Mouse (Mus musculus): ENCODE data around the gene Cacng4. TPM values are rescaled to one million over a fixed set of nuclear protein-coding genes. Genes with fewer than 3 reads are reported as not detected.

The Cacng4 gene
- polyA plus RNA-seq, 1 experiment from 2014 or later, result 0.99 TPM

DNA sequence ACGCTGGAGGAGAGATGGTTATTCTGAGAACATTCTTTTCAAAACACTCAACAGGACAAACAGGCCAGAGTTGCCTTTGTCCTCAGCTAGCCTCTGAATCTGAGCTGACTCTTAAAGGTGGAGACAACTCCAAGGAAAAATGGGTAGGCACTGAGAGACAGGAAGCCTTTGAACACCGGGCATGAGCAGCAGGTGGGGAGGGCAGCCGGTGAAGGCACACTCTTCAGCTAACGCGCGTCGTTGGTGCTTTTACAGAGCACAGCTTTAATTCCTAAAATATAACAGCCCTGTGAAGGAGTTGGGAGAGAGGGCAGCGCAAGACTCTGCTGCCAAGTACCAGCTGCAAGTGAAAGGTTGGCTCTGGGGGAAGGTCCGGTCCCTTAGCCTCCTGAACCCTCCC lies 5.0 kb upstream of the Cacng4 start:
- Histone ChIP-seq H3K4me3 (ENCODE audit: low read depth, low read length) (no peak overlapping the region), H3K9me3 (replicated peaks; ENCODE audit: control insufficient read depth, low read length) (no peaks in the 10 kb centered on the region), H3K4me2 (no peak overlapping the region), H3K4me1 (ENCODE audit: control insufficient read depth, insufficient read depth, low read length) (no peaks in the 10 kb centered on the region), H3K9ac (ENCODE audit: low read depth, low read length) (no peak overlapping the region), H3K27ac (ENCODE audit: low read depth, low read length) (no peak overlapping the region), H3K36me3 (ENCODE audit: control insufficient read depth, insufficient read depth, low read length) (no peaks in the 10 kb centered on the region), H3K27me3 (ENCODE audit: control insufficient read depth, insufficient read depth, low read length) (peaks cover 66% of the 10 kb centered on the region)
- no peak for ATAC-seq (replicated peaks; ENCODE audit: insufficient number of reproducible peaks, low FRiP score, low TSS enrichment)
- WGBS (ENCODE audit: insufficient replicate concordance), result 26% methylated on average over 9 of the region's 9 CpGs

DNA sequence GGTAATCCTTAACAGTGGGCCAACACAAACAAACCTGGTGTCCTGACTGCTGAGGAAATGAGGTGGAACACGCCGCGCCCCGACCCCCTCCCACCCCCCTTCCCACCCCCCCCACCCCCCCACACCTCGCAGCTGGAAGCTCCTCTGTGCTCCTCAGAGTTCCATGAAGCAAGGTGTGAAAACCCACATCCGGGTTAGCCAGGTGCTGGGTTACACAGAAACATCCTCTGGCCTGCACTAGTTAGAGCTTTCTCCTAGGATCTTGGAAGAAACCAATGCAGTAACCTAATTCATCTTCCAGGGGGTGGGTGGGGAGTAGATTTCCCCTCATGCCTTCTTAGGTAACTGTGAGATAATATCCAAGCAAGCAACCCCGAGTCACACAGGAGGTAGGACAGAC lies 2.0 kb upstream of the Cacng4 start:
- H3K4me1 ChIP-seq (ENCODE audit: control insufficient read depth, insufficient read depth, low read length), result peaks cover 7% of the 10 kb centered on the region
- peaks cover 92% of the 10 kb centered on the region for H3K27me3 ChIP-seq (ENCODE audit: control insufficient read depth, insufficient read depth, low read length)
- no peaks in the 10 kb centered on the region for H3K36me3 ChIP-seq (ENCODE audit: control insufficient read depth, insufficient read depth, low read length)
- no peak overlapping the region for H3K9ac ChIP-seq (ENCODE audit: low read depth, low read length)
- no peak overlapping the region for H3K4me3 ChIP-seq (ENCODE audit: low read depth, low read length)
- 23% methylated on average over 7 of the region's 7 CpGs for WGBS (ENCODE audit: insufficient replicate concordance)
- H3K27ac ChIP-seq (ENCODE audit: low read depth, low read length), result no peak overlapping the region
- no peak overlapping the region for H3K4me2 ChIP-seq
- ATAC-seq (replicated peaks; ENCODE audit: insufficient number of reproducible peaks, low FRiP score, low TSS enrichment), result no peak
- no peaks in the 10 kb centered on the region for H3K9me3 ChIP-seq (replicated peaks; ENCODE audit: control insufficient read depth, low read length)

DNA sequence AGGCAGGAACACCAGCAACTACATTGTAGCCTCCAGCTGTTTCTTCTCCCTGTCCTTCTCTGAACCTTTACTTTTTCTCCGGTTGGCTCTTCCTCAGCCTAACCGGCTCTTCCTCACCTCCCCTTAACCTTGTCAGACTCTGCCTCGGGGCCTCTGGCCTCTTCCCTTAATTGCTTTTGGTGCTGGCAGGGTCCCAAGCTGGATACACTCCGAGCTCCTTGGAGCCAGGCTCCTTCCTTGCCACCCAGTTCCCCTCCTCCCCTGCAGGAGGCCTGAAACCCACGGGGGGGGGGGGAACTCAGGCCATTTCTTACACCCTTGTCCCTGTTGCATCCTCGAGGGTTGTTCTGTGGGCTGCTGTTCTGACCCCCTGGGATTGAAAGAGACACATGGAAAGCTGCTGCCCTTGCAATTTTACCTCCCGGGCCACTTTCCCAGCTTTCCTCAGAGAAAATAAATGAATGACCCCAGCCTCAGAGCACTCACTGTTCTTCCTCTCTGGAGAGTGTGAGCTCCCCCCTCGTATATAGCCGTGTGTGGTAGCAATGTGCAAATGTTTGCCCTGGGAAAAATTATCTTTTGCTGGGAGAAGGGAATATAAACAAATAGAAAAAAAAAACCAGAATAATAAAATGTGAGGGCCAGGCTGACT lies 1.2 kb upstream of the Cacng4 start:
- Histone ChIP-seq H3K9me3 (replicated peaks; ENCODE audit: control insufficient read depth, low read length) (no peaks in the 10 kb centered on the region), H3K27me3 (ENCODE audit: control insufficient read depth, insufficient read depth, low read length) (peaks cover 96% of the 10 kb centered on the region), H3K4me1 (ENCODE audit: control insufficient read depth, insufficient read depth, low read length) (peaks cover 7% of the 10 kb centered on the region), H3K9ac (ENCODE audit: low read depth, low read length) (no peak overlapping the region), H3K27ac (ENCODE audit: low read depth, low read length) (no peak overlapping the region), H3K4me2 (no peak overlapping the region), H3K36me3 (ENCODE audit: control insufficient read depth, insufficient read depth, low read length) (no peaks in the 10 kb centered on the region), H3K4me3 (ENCODE audit: low read depth, low read length) (no peak overlapping the region)
- no peak for ATAC-seq (replicated peaks; ENCODE audit: insufficient number of reproducible peaks, low FRiP score, low TSS enrichment)
- WGBS (ENCODE audit: insufficient replicate concordance), result 6% methylated on average over 9 of the region's 9 CpGs

DNA sequence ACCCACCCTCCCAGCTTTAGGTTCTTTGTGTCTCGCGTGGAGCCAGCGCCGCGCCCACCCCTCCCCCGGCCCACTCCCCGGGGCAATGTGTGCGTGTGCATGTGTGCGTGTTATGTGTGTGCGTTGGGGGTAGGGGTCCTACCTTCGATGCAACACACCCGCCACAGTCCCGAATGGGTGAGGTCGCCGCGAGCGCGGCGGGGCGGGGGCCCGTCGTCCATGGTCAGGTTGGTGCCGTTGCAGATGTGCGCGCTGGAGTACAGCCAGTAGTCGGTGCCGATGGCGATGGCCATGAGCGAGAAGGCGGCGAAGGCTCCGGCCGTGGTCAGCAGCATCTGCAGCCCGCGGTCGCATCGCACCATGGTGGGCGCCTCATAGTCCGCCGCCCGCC lies 259 bp downstream of the Cacng4 start:
- H3K36me3 ChIP-seq (ENCODE audit: control insufficient read depth, insufficient read depth, low read length), result no peaks in the 10 kb centered on the region
- ATAC-seq (replicated peaks; ENCODE audit: insufficient number of reproducible peaks, low FRiP score, low TSS enrichment), result 0 out of 2 replicates have a peak, but pooled peaks have one; percentile 5
- H3K4me3 ChIP-seq (ENCODE audit: low read depth, low read length), result peak overlapping the region; percentile 58
- H3K4me2 ChIP-seq, result peak overlapping the region; percentile 95
- H3K27ac ChIP-seq (ENCODE audit: low read depth, low read length), result no peak overlapping the region
- peaks cover 94% of the 10 kb centered on the region for H3K27me3 ChIP-seq (ENCODE audit: control insufficient read depth, insufficient read depth, low read length)
- H3K4me1 ChIP-seq (ENCODE audit: control insufficient read depth, insufficient read depth, low read length), result peaks cover 7% of the 10 kb centered on the region
- WGBS (ENCODE audit: insufficient replicate concordance), result under 1% methylated on average over 36 of the region's 41 CpGs
- H3K9ac ChIP-seq (ENCODE audit: low read depth, low read length), result no peak overlapping the region
- no peaks in the 10 kb centered on the region for H3K9me3 ChIP-seq (replicated peaks; ENCODE audit: control insufficient read depth, low read length)

DNA sequence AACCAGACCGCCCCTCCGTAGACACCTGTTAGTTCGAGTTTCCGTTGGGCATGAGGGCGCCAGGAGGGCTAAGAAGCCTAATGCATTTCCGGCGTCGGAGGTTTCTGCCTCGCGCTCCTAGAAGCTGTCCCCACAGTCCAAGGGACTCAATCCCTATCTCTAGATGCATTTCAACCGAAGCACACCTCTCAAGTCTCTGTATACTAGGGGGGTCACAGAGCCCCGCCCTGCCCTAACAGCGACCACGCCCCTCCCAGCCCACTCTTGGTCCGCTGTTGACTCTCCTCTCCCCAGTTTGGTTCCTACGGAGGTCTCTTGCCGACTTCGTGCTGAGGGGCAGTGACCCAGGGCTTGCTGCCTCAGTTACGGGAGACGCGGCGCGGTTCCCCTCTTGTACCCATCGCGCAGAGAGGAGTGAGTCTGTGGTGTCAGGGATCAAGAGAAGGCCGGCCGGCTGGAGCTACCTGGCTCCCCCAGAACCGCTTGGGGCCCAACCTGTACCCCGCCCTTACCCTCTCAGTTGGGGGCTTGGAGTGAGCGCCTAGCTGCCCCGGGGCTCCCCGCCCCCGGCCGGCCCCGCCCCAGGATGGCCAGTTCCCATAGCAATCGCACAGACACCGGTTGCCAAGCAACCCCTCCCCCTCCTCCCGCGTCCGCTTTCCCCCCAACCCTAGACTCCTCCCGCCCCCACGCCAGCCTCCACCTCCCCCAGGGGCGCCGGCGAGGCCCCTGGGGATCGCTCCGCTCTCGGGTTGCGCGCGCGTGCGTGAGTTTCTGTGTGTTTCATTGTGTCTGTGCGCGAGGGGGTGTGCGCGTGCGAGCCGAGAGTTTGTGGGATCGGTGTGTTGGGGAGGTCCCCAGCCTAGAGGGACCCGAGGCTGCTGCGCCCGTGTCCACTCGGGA lies 906 bp downstream of the Cacng4 start:
- Histone ChIP-seq H3K27me3 (ENCODE audit: control insufficient read depth, insufficient read depth, low read length) (peaks cover 90% of the 10 kb centered on the region), H3K9me3 (replicated peaks; ENCODE audit: control insufficient read depth, low read length) (no peaks in the 10 kb centered on the region), H3K9ac (ENCODE audit: low read depth, low read length) (0 out of 2 replicates have a peak overlapping the region, but pooled peaks have one; percentile 8), H3K27ac (ENCODE audit: low read depth, low read length) (no peak overlapping the region), H3K4me1 (ENCODE audit: control insufficient read depth, insufficient read depth, low read length) (peaks cover 7% of the 10 kb centered on the region), H3K36me3 (ENCODE audit: control insufficient read depth, insufficient read depth, low read length) (no peaks in the 10 kb centered on the region), H3K4me2 (peak overlapping the region; percentile 95), H3K4me3 (ENCODE audit: low read depth, low read length) (peak overlapping the region; percentile 58)
- ATAC-seq (replicated peaks; ENCODE audit: insufficient number of reproducible peaks, low FRiP score, low TSS enrichment), result peak; percentile 32
- WGBS (ENCODE audit: insufficient replicate concordance), result 1% methylated on average over 63 of the region's 64 CpGs

DNA sequence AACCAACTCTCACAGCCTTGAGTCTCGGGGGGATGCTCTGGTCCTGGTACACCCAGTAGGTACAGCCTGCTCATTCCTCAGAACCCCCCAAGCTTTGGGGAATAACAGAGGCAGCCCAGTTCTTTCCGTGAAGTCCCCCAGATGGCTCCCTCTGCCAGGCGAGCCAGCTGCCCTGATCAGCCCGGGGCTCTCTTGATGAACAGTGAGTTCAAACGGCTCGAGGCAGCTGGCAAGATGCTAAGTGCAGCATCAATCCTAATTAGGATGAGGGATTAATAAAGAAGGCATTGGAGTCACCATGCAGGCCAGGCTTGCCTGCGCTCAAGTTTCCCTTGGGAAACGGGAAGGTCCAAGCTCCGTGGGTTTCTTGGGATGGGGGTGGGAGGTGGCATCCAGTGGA lies 2.2 kb downstream of the Cacng4 start:
- H3K27ac ChIP-seq (ENCODE audit: low read depth, low read length), result no peak overlapping the region
- H3K4me2 ChIP-seq, result no peak overlapping the region
- ATAC-seq (replicated peaks; ENCODE audit: insufficient number of reproducible peaks, low FRiP score, low TSS enrichment), result no peak
- no peaks in the 10 kb centered on the region for H3K9me3 ChIP-seq (replicated peaks; ENCODE audit: control insufficient read depth, low read length)
- H3K9ac ChIP-seq (ENCODE audit: low read depth, low read length), result no peak overlapping the region
- peaks cover 77% of the 10 kb centered on the region for H3K27me3 ChIP-seq (ENCODE audit: control insufficient read depth, insufficient read depth, low read length)
- no peaks in the 10 kb centered on the region for H3K36me3 ChIP-seq (ENCODE audit: control insufficient read depth, insufficient read depth, low read length)
- 36% methylated on average over 9 of the region's 9 CpGs for WGBS (ENCODE audit: insufficient replicate concordance)
- H3K4me1 ChIP-seq (ENCODE audit: control insufficient read depth, insufficient read depth, low read length), result peaks cover 7% of the 10 kb centered on the region
- no peak overlapping the region for H3K4me3 ChIP-seq (ENCODE audit: low read depth, low read length)

DNA sequence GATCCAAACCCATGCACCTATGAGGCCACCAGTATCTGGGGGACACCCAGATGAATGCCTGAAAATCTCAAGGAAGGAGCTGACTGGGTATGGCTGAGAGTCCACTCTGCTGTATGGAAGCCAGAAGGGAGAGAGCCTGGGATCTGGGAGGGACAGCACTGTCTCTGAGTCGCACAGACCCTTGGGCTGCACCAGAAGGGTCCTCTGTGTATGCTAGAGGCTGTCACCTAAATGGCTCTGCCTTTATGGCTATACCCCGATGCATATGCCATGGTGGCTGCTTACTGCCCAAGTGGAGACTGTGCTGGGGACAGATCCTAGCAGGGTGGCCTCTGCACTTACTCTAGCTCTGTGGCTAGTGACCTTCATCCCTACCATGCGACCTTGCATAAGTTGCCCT lies 8.6 kb downstream of the Cacng4 start:
- no peaks in the 10 kb centered on the region for H3K36me3 ChIP-seq (ENCODE audit: control insufficient read depth, insufficient read depth, low read length)
- peaks cover 15% of the 10 kb centered on the region for H3K27me3 ChIP-seq (ENCODE audit: control insufficient read depth, insufficient read depth, low read length)
- H3K4me3 ChIP-seq (ENCODE audit: low read depth, low read length), result no peak overlapping the region
- H3K9me3 ChIP-seq (replicated peaks; ENCODE audit: control insufficient read depth, low read length), result no peaks in the 10 kb centered on the region
- no peak overlapping the region for H3K4me2 ChIP-seq
- WGBS (ENCODE audit: insufficient replicate concordance), result 77% methylated on average over 3 of the region's 3 CpGs
- no peak overlapping the region for H3K27ac ChIP-seq (ENCODE audit: low read depth, low read length)
- no peak overlapping the region for H3K9ac ChIP-seq (ENCODE audit: low read depth, low read length)
- no peak for ATAC-seq (replicated peaks; ENCODE audit: insufficient number of reproducible peaks, low FRiP score, low TSS enrichment)
- H3K4me1 ChIP-seq (ENCODE audit: control insufficient read depth, insufficient read depth, low read length), result no peaks in the 10 kb centered on the region

DNA sequence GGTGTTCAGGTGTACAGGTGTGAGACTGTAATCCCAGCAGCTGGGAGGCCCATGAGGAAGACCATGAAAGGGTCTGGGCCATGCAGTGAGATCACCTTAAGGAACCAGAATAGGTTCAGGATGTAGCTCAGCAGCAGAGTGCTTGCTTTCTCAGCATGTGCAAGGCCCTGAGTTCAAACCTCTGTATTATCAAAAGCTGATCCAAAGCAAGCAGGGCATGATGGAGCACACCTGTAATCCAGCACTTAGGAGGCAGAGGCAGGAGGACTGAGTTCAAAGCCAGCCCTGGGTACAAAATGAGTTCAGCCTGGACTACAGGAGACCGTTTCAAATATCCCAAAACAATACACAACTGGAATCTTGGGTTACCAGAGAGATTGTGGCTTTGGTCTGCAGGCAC lies 9.1 kb downstream of the Cacng4 start:
- Histone ChIP-seq H3K4me2 (no peak overlapping the region), H3K4me1 (ENCODE audit: control insufficient read depth, insufficient read depth, low read length) (no peaks in the 10 kb centered on the region), H3K36me3 (ENCODE audit: control insufficient read depth, insufficient read depth, low read length) (no peaks in the 10 kb centered on the region), H3K27ac (ENCODE audit: low read depth, low read length) (no peak overlapping the region), H3K9me3 (replicated peaks; ENCODE audit: control insufficient read depth, low read length) (no peaks in the 10 kb centered on the region), H3K27me3 (ENCODE audit: control insufficient read depth, insufficient read depth, low read length) (peaks cover 11% of the 10 kb centered on the region), H3K4me3 (ENCODE audit: low read depth, low read length) (no peak overlapping the region), H3K9ac (ENCODE audit: low read depth, low read length) (no peak overlapping the region)
- WGBS (ENCODE audit: insufficient replicate concordance), result 96% methylated on average over 1 of the region's 1 CpGs
- no peak for ATAC-seq (replicated peaks; ENCODE audit: insufficient number of reproducible peaks, low FRiP score, low TSS enrichment)

All from heart, embryonic 11.5 days (tissue).